Mouse (Mus musculus) cerebellum, postnatal 36 days (tissue): Measurements from ENCODE around the gene Olfr824.
"Not testable (repeated sequence)": the region's sequence is repeated elsewhere in the genome, so short reads cannot be mapped to it uniquely, and the experiment has no call there.

Source experiments
- DNase-seq, 2 experiments: peaks; one replicate each; pipeline ENCODE4 v3.0.0; 2021 to 2022; ENCODE audit warnings: mixed read lengths in 2 of 2

Olfr824 gene

GRCm38 (mm10) chr10:130129900-130130299 lies at the start of gene Olfr824:
Olfr824 (minus strand) TSS chr10:130130000.
- DNase-seq = not testable (repeated sequence)

GRCm38 (mm10) chr10:130166666-130167065 lies 36.9 kb upstream of the Olfr824 start, which contains the start of gene Olfr825:
Olfr825 (minus strand) TSS chr10:130166766.
- DNase-seq = no peak

GRCm38 (mm10) chr10:130165196-130165595 lies 35.4 kb upstream of the Olfr824 start:
- DNase-seq = no peak

GRCm38 (mm10) chr10:130144121-130144520 lies 14.3 kb upstream of the Olfr824 start:
- DNase-seq = no peak

- DNase-seq = not testable (repeated sequence)
Observed at GRCm38 (mm10) chr10:130142481-130142880, 12.7 kb upstream of the Olfr824 start.

- no peak for DNase-seq
Observed at GRCm38 (mm10) chr10:130134811-130135210, 5.0 kb upstream of the Olfr824 start.

- DNase-seq = not testable (repeated sequence)
Observed at GRCm38 (mm10) chr10:130116045-130116444, 13.8 kb downstream of the Olfr824 start.

- DNase-seq = not testable (repeated sequence)
Observed at GRCm38 (mm10) chr10:130115283-130115682, 14.5 kb downstream of the Olfr824 start, which contains the start of gene Olfr823. Olfr823 (minus strand) TSS chr10:130115383.

GRCm38 (mm10) chr10:130096104-130096503 lies 33.7 kb downstream of the Olfr824 start:
- DNase-seq = no peak

- peak; percentile 7 to 13 for DNase-seq
Observed at GRCm38 (mm10) chr10:130092838-130093440, 36.9 kb downstream of the Olfr824 start.
